Mouse (Mus musculus) heart, adult 2 months (tissue): ENCODE measurements at regions not wholly inside any gene's neighbourhood (a gene's known extent, or its start where the extent isn't known, plus 50 kb on each side); places are given as distances from the start of the nearest gene placed in this dataset.
A peak's percentile ranks its signal among the peaks of the same experiment; 100 is the strongest.

Experiments used
- DNase-seq, 2 experiments: peaks; one replicate each; pipeline ENCODE4 v3.0.0; 2021
- H3K27ac ChIP-seq: fragments of 200-600 bp; 2 replicates; pipeline ENCODE4 v1.8.1; 2022
- H3K27me3 ChIP-seq: fragments of 200-500 bp; 2 replicates; pipeline ENCODE4 v1.6.1; 2012; ENCODE audit warnings: mild to moderate bottlenecking, low read length, inconsistent platforms, mixed read lengths; ENCODE audit not compliant: control insufficient read depth, insufficient read depth
- H3K36me3 ChIP-seq: fragments of 200-500 bp; 2 replicates; pipeline ENCODE4 v1.6.1; 2012; ENCODE audit warnings: low read length, inconsistent platforms; ENCODE audit not compliant: control insufficient read depth, insufficient read depth
- H3K4me1 ChIP-seq: fragments of 200-500 bp; 2 replicates; pipeline ENCODE4 v1.6.1; 2011; ENCODE audit warnings: low read length; ENCODE audit not compliant: control insufficient read depth, insufficient read depth
- H3K4me3 ChIP-seq: fragments of 200-600 bp; 2 replicates; pipeline ENCODE4 v1.8.1; 2022
- H3K79me2 ChIP-seq: fragments of 200-500 bp; replicated peaks from 2 replicates; pipeline ENCODE4 v1.6.1; 2012; ENCODE audit warnings: mild to moderate bottlenecking, inconsistent platforms, low read length, moderate library complexity, mixed read lengths; ENCODE audit not compliant: control insufficient read depth, insufficient read depth
- H3K9ac ChIP-seq: fragments of 200-500 bp; 2 replicates; pipeline ENCODE4 v1.6.1; 2012; ENCODE audit warnings: low read depth, mild to moderate bottlenecking, control low read depth, inconsistent platforms, low read length, mixed read lengths
- CTCF ChIP-seq: fragments of 200-600 bp; IDR thresholded peaks from 2 replicates; pipeline ENCODE4 v1.8.1; 2022; ENCODE audit warnings: antibody characterized with exemption, mild to moderate bottlenecking, moderate library complexity
- EP300 ChIP-seq: fragments of 200-500 bp; IDR thresholded peaks from 2 replicates; pipeline ENCODE4 v1.6.1; 2011; ENCODE audit warnings: low read depth, low read length, control low read depth; ENCODE audit not compliant: insufficient read depth
- POLR2A ChIP-seq: fragments of 200-500 bp; IDR thresholded peaks from 2 replicates; pipeline ENCODE4 v1.6.1; 2011; ENCODE audit warnings: mild to moderate bottlenecking, low read depth, low read length, control low read depth; ENCODE audit not compliant: insufficient read depth
- WGBS: fragments of 180-500 bp; shearing (Covaris S2); methylation state at CpG from one replicate; pipeline ENCODE4 v1.1.7; 2018; 5-methylcytosine and 5-hydroxymethylcytosine counted together
- intact Hi-C: fragments of 180-260 bp; cut with DNase I; formaldehyde crosslinking; loops from one replicate; pipeline ENCODE4 v1.15.1; 2025

DNA sequence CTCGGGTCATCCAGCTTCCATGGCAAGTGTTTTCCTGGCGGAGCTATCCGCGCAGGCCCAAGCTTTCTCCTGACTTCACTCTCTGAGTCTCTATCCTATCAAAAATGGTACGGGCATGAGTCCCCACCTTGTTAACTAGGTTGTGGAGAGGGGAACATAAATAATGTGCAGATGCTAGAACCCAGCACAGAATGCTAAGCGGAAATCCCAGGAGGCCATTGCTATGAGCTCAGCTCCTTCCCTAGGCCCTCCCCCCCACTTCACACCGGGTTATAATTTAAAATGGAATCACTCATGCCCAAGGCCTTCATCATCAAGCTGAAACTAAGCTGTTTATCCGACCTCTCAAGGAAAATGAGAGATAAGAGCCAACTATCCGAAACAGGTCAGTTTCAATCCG is 60.4 kb upstream of the Cd83 start:
- intact Hi-C loops = no loop called here
- 85% methylated on average over 10 of the region's 10 CpGs for WGBS
- Histone ChIP-seq H3K4me3 (no peak overlapping the region), H3K79me2 (no peaks in the 10 kb centered on the region), H3K36me3 (no peaks in the 10 kb centered on the region), H3K27me3 (no peaks in the 10 kb centered on the region), H3K9ac (no peak overlapping the region), H3K4me1 (peaks cover 2% of the 10 kb centered on the region; the same call in 1 of the 2 replicates), H3K27ac (no peak overlapping the region)
- no peak for TF ChIP-seq CTCF
- DNase-seq = no peak

DNA sequence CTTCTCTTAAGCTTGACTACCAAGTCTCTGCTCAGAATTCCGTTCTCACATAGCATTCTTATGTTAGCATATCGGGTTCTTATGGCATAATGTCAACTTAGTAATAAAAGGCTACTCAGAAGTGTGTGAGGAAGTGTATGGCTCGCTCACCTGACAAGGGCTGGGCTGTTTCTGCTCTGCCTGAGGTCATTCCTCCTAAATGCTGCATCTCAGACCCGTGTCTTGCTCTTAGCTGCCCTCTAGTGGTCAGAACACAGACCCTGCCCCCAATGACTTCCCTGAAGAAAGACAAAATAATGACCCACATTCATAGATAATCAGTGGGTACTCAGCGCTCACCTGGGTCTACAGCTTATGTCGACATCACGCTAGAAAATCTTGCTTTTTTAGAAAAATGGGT is 58.9 kb upstream of the Cd83 start:
- no peaks in the 10 kb centered on the region for H3K79me2 ChIP-seq
- H3K36me3 ChIP-seq = no peaks in the 10 kb centered on the region
- peak; percentile 93 for TF ChIP-seq CTCF
- no peak for TF ChIP-seq POLR2A
- peak; percentile 60; the same call in 1 of the 2 replicates for TF ChIP-seq EP300
- H3K4me1 ChIP-seq = no peaks in the 10 kb centered on the region
- WGBS = 28% methylated on average over 7 of the region's 7 CpGs
- intact Hi-C loops = loop anchor here (1.0 to 5.0 kb wide), 2 partner anchors 129 to 543 kb away; no protein-coding TSS in a partner anchor
- H3K4me3 ChIP-seq = no peak overlapping the region
- H3K27ac ChIP-seq = no peak overlapping the region
- no peak overlapping the region for H3K9ac ChIP-seq
- H3K27me3 ChIP-seq = no peaks in the 10 kb centered on the region
- peak; percentile 42 to 49 for DNase-seq

DNA sequence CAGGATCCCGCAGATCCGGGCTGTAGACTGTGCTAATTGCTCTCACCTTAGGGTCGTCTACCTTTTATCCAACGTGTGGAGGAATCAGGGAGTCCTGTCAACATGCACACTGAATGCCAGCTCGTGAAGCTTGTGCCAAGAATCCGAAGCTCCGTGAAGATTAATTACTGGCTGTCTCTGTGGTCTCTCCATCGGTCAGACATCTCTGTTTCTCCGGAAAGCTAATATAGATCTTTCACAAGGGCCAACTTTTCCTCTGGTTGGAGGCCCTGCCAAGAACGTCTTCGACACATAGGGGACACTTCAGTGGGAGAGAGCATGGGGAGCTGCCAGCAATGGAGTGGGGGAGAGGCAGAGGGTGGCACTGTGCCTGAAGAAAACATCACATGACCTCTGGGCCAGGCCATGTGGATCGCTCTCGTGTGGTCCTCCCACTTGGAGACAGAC is 57.7 kb upstream of the Cd83 start:
- TF ChIP-seq EP300 (0 out of 2 replicates have a peak, but pooled peaks have one; percentile 21), POLR2A (no peak), CTCF (no peak)
- no peak overlapping the region for H3K9ac ChIP-seq
- no peaks in the 10 kb centered on the region for H3K36me3 ChIP-seq
- H3K27ac ChIP-seq = no peak overlapping the region
- H3K4me1 ChIP-seq = no peaks in the 10 kb centered on the region
- H3K79me2 ChIP-seq = no peaks in the 10 kb centered on the region
- no peaks in the 10 kb centered on the region for H3K27me3 ChIP-seq
- H3K4me3 ChIP-seq = no peak overlapping the region
- intact Hi-C loops = loop anchor here (5.0 kb wide), 1 partner anchor 545 kb away; no protein-coding TSS in a partner anchor
- 46% methylated on average over 13 of the region's 13 CpGs for WGBS
- DNase-seq = peak; percentile 33 to 44

DNA sequence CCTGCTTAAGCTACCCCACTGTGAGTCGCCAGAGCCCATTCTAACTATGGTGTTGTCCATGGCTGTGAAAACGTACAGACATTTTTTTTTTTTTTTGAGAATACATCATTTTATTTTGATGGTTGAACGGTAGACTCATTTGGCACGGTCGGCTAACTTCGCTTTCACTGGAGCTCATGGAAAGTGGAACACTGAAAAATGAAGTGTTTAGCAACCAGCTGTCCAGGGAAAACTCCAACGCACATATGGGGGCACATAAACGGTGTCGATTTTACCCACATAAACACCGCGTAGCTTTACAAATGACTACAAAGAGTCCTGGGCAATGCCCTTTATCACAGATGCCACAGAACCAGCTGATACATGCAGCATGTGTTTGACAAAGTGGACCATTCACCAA is 55.0 kb upstream of the Cd83 start:
- no peak overlapping the region for H3K9ac ChIP-seq
- DNase-seq = no peak
- no peak overlapping the region for H3K27ac ChIP-seq
- H3K36me3 ChIP-seq = no peaks in the 10 kb centered on the region
- intact Hi-C loops = loop anchor here (5.0 kb wide), 1 partner anchor 547 kb away; no protein-coding TSS in a partner anchor
- no peaks in the 10 kb centered on the region for H3K4me1 ChIP-seq
- 79% methylated on average over 11 of the region's 11 CpGs for WGBS
- TF ChIP-seq CTCF (no peak), EP300 (no peak), POLR2A (no peak)
- no peaks in the 10 kb centered on the region for H3K27me3 ChIP-seq
- H3K79me2 ChIP-seq = no peaks in the 10 kb centered on the region
- no peak overlapping the region for H3K4me3 ChIP-seq

DNA sequence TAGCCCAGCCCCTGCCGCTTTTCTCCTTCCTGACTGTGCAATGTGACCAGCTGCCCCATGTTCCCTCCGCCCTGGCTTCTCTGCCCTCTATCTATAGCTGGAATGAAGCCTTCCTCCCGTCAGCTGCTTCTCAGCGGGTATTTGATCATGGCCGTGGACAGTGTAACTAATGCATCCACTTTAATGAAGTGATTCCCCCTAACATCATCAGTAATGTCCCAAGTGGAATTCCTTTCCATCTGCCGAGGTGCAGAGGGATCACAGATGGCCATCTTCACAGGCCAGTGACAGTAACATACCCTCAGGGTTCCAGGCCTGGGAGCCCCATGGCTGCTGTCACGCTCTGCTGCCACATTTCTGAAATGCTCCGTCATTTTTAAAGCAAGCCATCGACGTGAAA is 51.5 kb upstream of the Cd83 start:
- intact Hi-C loops = no loop called here
- H3K27me3 ChIP-seq = no peaks in the 10 kb centered on the region
- H3K4me3 ChIP-seq = no peak overlapping the region
- 86% methylated on average over 10 of the region's 10 CpGs for WGBS
- no peaks in the 10 kb centered on the region for H3K79me2 ChIP-seq
- H3K9ac ChIP-seq = no peak overlapping the region
- H3K36me3 ChIP-seq = no peaks in the 10 kb centered on the region
- H3K4me1 ChIP-seq = no peaks in the 10 kb centered on the region
- TF ChIP-seq CTCF (no peak), EP300 (no peak), POLR2A (no peak)
- no peak overlapping the region for H3K27ac ChIP-seq
- DNase-seq = no peak

DNA sequence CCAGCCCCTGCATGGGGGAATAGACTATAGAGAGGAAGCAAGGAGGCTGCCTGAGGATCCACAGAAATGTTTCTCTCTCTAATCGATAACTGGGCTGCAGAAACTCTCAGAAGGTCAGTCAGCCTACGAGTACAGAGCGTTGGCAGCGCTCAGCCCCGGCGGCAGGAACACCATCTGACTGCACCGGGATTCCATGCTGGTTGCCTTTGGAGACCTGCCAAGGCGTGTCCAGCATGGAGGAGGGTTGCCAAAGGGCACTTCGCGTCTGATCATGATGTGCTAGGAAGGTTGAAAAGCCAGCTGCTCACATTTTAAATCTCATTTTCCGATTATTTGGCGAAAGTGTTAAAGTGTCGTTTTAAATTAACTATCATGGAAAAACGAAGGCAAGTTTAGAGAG is 49.9 kb upstream of the Cd83 start:
- H3K4me1 ChIP-seq = no peaks in the 10 kb centered on the region
- intact Hi-C loops = no loop called here
- no peaks in the 10 kb centered on the region for H3K27me3 ChIP-seq
- no peak overlapping the region for H3K9ac ChIP-seq
- no peak overlapping the region for H3K27ac ChIP-seq
- H3K36me3 ChIP-seq = no peaks in the 10 kb centered on the region
- no peak for TF ChIP-seq EP300
- DNase-seq = peak; percentile 67 to 75
- no peak overlapping the region for H3K4me3 ChIP-seq
- no peaks in the 10 kb centered on the region for H3K79me2 ChIP-seq
- WGBS = 43% methylated on average over 14 of the region's 14 CpGs
